Mouse (Mus musculus) hindbrain, embryonic 16.5 days (tissue): ENCODE measurements around the gene Hcar1. TPM values are rescaled to one million over a fixed set of nuclear protein-coding genes. Genes with fewer than 3 reads are reported as not detected.

Experiments used
- ATAC-seq: fragments of 200-750 bp; cut with Nextera tagmentation; 2 replicates; pipeline ENCODE4 v1.8.0; 2017; ENCODE audit warnings: moderate TSS enrichment, moderate library complexity
- H3K27ac ChIP-seq: fragments of 300-500 bp; sonication (generic); 2 replicates; pipeline ENCODE4 v1.5.1; 2014; ENCODE audit warnings: low read depth, mild to moderate bottlenecking, control low read depth, low read length, moderate library complexity
- H3K27me3 ChIP-seq: fragments of 300-500 bp; sonication (generic); replicated peaks from 2 replicates; pipeline ENCODE4 v1.6.1; 2014; ENCODE audit warnings: low read length; ENCODE audit not compliant: control insufficient read depth, insufficient read depth
- H3K36me3 ChIP-seq: fragments of 300-500 bp; sonication (generic); 2 replicates; pipeline ENCODE4 v1.6.1; 2014; ENCODE audit warnings: mild to moderate bottlenecking, low read length, moderate library complexity, mixed read lengths; ENCODE audit not compliant: control insufficient read depth, insufficient read depth
- H3K4me1 ChIP-seq: fragments of 300-500 bp; sonication (generic); 2 replicates; pipeline ENCODE4 v1.6.1; 2014; ENCODE audit warnings: low read depth, low read length; ENCODE audit not compliant: control insufficient read depth, insufficient read depth
- H3K4me2 ChIP-seq: fragments of 300-500 bp; sonication (generic); 2 replicates; pipeline ENCODE4 v1.6.1; 2014; ENCODE audit warnings: mild to moderate bottlenecking, low read length, control low read depth, moderate library complexity
- H3K4me3 ChIP-seq: fragments of 300-500 bp; sonication (generic); 2 replicates; pipeline ENCODE4 v1.5.1; 2014; ENCODE audit warnings: mild to moderate bottlenecking, low read length, control low read depth, moderate library complexity
- H3K9ac ChIP-seq: fragments of 300-500 bp; sonication (generic); 2 replicates; pipeline ENCODE4 v1.6.1; 2014; ENCODE audit warnings: low read depth, mild to moderate bottlenecking, control low read depth, low read length, moderate library complexity
- H3K9me3 ChIP-seq: fragments of 300-500 bp; sonication (generic); 2 replicates; pipeline ENCODE4 v1.6.1; 2014; ENCODE audit warnings: mild to moderate bottlenecking, low read length, moderate library complexity; ENCODE audit not compliant: control insufficient read depth
- WGBS: fragments of 180-500 bp; shearing (Covaris S2); extraction: QIAGEN DNeasy Blood & Tissue Kit; methylation state at CpG from one replicate; pipeline ENCODE4 v1.1.7; 2014; 5-methylcytosine and 5-hydroxymethylcytosine counted together
- polyA plus RNA-seq: library from polyadenylated mRNA; unstranded; fragments of >200 nt; fragmentation: Nextera tagmentation; extraction: Ambion mirVana; gene quantifications from 2 replicates; pipeline ENCODE4 v1.2.1, GENCODE M21; 2015

Gene Hcar1
- polyA plus RNA-seq, 1 experiment from 2014 or later: 0.91 TPM

DNA sequence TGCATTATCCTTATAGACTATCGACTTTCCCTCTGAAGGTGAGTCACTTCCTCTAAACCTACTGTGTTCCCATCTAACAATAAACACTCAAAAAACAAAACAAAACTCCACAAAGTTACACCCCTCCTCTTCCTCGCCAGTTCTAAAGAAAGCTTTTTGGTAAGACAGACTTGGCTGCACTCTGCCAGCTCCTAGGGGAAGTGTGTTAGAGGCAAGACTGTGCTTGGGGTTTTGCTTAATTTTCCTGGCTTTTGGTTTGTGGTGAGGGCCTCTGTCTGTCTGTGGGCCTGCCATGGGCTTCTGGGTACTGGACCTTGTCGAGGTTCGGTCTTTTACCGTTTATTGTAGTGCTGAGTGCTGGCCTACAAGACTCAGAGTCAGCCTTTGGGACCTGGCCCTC is 5.6 kb downstream of the Hcar1 start:
- no peaks in the 10 kb centered on the region for H3K9me3 ChIP-seq
- no peaks in the 10 kb centered on the region for H3K36me3 ChIP-seq
- no peak for ATAC-seq
- no peak overlapping the region for H3K27ac ChIP-seq
- H3K9ac ChIP-seq: no peak overlapping the region
- 90% methylated on average over 5 of the region's 5 CpGs for WGBS
- H3K4me3 ChIP-seq: no peak overlapping the region
- H3K27me3 ChIP-seq: no peaks in the 10 kb centered on the region
- H3K4me1 ChIP-seq: no peaks in the 10 kb centered on the region
- H3K4me2 ChIP-seq: no peak overlapping the region

DNA sequence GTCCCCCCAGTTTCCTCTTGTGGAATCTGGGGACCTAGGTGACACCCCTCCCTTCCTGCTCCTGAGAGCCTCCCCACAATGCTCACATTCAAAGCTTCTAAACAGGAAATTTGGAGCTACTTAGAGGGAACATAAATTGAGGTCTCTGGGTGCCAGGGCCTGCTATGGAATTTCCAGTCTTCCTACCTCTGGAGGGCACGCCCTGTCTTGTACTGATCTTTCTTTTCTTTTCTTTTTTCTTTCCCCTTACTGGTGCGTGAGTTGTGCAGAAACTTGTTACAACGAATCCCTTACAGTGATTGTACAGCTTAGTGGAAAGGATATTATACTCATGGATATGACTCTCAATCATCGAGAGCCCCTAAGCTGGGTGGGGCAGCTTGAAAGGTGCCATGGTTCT is 10.2 kb downstream of the Hcar1 start:
- no peaks in the 10 kb centered on the region for H3K27me3 ChIP-seq
- H3K9ac ChIP-seq: no peak overlapping the region
- 87% methylated on average over 4 of the region's 4 CpGs for WGBS
- no peaks in the 10 kb centered on the region for H3K4me1 ChIP-seq
- no peak overlapping the region for H3K4me2 ChIP-seq
- H3K36me3 ChIP-seq: no peaks in the 10 kb centered on the region
- no peak for ATAC-seq
- no peaks in the 10 kb centered on the region for H3K9me3 ChIP-seq
- H3K4me3 ChIP-seq: no peak overlapping the region
- no peak overlapping the region for H3K27ac ChIP-seq

DNA sequence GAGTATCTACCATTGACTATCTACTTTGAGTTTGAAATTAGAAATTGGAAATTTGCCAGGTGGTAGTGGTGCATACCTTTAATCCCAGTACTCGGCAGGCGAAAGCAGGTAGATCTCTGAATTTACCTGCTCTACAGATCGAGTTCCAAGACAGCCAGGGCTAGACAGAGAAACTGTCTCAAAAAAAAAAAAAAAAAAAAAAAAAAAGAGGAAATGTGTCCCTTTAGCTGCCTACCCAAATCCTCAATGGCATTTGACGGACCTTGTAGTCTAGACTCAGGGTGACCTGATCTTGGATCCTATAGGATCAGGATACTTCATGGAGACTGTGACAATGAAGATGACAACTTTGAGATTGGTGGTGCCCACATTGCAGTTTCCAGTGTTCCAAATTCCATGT is 13.4 kb downstream of the Hcar1 start:
- no peaks in the 10 kb centered on the region for H3K36me3 ChIP-seq
- H3K9me3 ChIP-seq: no peaks in the 10 kb centered on the region
- no peaks in the 10 kb centered on the region for H3K27me3 ChIP-seq
- H3K4me1 ChIP-seq: no peaks in the 10 kb centered on the region
- H3K27ac ChIP-seq: no peak overlapping the region
- ATAC-seq: no peak
- WGBS: 96% methylated on average over 4 of the region's 4 CpGs
- no peak overlapping the region for H3K4me3 ChIP-seq
- H3K9ac ChIP-seq: no peak overlapping the region
- no peak overlapping the region for H3K4me2 ChIP-seq

DNA sequence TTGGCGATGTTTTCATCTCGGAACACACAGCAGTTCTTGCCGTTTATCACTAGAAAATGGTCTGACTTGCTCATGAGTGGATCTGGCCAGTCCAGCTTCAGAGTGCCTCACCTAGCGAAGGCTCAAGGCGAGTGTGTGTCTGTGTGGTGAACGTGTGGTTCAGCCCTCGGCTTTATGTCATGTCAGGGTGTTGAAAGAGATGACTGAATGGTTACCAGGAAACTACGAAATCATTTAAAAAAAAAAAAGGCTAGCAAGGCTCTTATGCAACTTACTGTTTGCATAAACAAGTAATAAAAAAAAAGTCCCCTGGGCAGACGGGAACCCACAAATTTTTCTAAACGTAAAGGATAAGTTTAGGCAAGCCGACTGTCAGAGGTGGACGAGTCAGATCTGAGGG is 14.5 kb downstream of the Hcar1 start, which contains the start of gene Hcar2:
Hcar2 (minus strand) TSS at position 135 of the 400 bp plus-strand sequence.
- H3K4me3 ChIP-seq: no peak within 1 kb of the TSS
- no peak within 1 kb of the TSS for H3K4me2 ChIP-seq
- no peaks in the 10 kb centered on the region for H3K4me1 ChIP-seq
- WGBS: 78% methylated on average over 12 of the region's 12 CpGs
- H3K27me3 ChIP-seq: no peaks in the 10 kb centered on the region
- H3K9ac ChIP-seq: no peak within 1 kb of the TSS
- H3K36me3 ChIP-seq: no peaks in the 10 kb centered on the region
- H3K9me3 ChIP-seq: no peaks in the 10 kb centered on the region
- no peak for ATAC-seq
- H3K27ac ChIP-seq: no peak within 1 kb of the TSS

DNA sequence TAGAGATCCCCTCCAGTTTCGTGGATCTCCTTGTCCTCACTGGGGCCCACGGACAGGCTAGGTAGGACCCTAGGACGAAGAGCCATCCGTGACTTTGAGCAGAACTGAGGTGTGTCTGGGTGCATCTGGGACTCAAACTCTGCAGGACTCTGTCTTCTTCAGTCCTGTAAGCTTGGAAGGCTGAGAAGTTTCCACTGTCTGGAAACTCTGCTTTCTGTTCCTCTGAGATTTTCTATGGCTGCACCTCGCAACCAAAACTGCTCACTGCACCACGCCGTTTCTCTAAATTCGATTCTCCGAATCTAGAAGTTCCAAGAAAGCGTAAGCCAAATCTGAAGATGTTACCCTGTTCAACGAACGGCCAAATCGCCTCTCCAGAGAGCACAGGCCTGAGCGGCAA is 15.9 kb downstream of the Hcar1 start:
- no peaks in the 10 kb centered on the region for H3K27me3 ChIP-seq
- H3K4me1 ChIP-seq: no peaks in the 10 kb centered on the region
- 92% methylated on average over 14 of the region's 14 CpGs for WGBS
- H3K27ac ChIP-seq: no peak overlapping the region
- no peak overlapping the region for H3K4me2 ChIP-seq
- H3K9me3 ChIP-seq: no peaks in the 10 kb centered on the region
- no peak overlapping the region for H3K4me3 ChIP-seq
- no peak for ATAC-seq
- no peak overlapping the region for H3K9ac ChIP-seq
- no peaks in the 10 kb centered on the region for H3K36me3 ChIP-seq

DNA sequence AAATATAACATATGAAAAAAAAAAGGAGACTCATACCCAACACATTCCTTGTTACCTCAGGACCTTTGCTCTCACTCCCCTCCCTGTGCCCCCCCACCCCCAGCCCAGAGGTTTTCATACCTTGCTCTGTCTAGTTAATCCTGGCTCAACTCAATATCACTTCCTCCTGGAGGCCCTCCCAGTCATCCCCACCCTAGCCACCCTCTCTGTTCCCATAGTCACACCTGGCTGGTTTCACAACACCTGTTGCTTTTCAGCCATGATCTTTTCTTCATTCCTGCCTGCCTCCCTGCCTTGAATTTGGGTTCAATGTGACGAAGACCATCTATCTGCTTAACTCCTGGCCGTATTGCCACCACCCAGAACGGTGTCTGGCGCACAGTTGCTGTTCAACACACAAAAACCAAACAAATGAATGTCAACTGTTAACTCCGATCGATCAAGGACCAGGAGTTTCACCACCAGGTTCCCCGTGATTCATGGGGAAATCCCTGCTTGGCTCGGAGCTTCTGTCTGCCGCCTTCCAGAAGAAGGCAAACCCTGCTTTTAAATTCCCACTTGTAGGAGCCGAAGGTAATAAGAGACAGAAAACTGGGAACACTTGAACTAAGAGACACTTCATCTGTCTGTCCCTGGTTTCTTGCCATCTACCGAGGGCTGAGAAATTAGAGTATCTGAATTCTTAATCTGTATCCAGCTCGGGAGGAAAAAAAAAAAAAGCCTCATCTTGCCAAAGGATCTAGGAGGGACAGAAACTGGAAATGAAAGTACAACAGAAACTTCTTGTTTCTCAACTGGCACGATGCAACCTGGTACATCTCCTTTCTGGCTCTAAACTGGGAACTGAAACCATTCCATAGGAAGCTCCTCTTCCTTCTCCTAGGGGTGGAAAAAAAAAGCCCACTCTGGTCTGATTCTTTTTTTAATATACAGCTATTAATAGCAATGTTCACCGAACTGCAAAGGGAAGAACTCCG is 17.2 kb downstream of the Hcar1 start:
- Histone ChIP-seq H3K9me3 (no peaks in the 10 kb centered on the region), H3K9ac (no peak overlapping the region), H3K4me3 (no peak overlapping the region), H3K4me1 (no peaks in the 10 kb centered on the region), H3K27ac (no peak overlapping the region), H3K4me2 (no peak overlapping the region), H3K27me3 (no peaks in the 10 kb centered on the region), H3K36me3 (no peaks in the 10 kb centered on the region)
- no peak for ATAC-seq
- WGBS: 83% methylated on average over 15 of the region's 15 CpGs

DNA sequence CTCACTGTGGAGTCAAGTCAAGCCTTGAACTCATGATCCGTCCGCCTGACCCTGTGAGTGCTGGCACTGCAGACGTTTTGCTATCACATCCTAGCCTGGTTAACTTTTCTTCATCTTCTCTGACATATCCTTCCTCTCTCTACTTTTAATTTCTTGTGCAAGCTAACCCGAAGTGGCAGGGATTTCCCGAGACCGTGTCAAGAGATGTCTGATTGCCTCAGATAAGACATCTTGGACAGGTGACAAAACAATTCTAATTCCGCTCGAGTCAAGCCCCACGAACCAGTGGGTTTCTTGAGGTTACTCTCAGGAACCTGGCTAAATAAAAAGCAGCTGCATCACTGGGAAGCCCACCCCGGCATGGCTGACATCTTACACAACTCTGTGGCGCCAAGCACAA is 21.0 kb downstream of the Hcar1 start:
- no peaks in the 10 kb centered on the region for H3K4me1 ChIP-seq
- no peak overlapping the region for H3K27ac ChIP-seq
- 86% methylated on average over 11 of the region's 11 CpGs for WGBS
- H3K9me3 ChIP-seq: no peaks in the 10 kb centered on the region
- no peaks in the 10 kb centered on the region for H3K36me3 ChIP-seq
- H3K27me3 ChIP-seq: no peaks in the 10 kb centered on the region
- H3K9ac ChIP-seq: no peak overlapping the region
- no peak overlapping the region for H3K4me3 ChIP-seq
- no peak for ATAC-seq
- H3K4me2 ChIP-seq: no peak overlapping the region

DNA sequence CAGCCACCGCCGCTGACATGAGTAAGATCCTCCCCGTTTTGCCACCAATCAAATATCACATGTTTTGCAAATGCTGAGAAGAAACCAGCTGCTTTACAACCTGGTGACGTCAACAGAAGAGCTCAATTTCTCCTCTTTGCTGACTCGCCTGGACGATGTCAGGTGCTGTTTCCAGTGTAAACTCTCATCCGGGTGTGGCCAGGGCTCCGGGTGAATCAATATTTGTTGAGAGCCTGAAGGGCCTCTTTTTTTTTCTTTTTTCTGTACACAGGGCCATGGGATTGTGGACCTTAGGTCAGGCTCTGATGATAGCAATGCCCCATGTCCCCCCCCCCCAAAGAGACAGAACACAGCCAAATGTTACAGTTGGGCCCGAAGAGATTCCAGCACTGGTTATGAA is 25.3 kb downstream of the Hcar1 start:
- no peaks in the 10 kb centered on the region for H3K9me3 ChIP-seq
- H3K4me2 ChIP-seq: no peak overlapping the region
- no peaks in the 10 kb centered on the region for H3K4me1 ChIP-seq
- 89% methylated on average over 9 of the region's 9 CpGs for WGBS
- no peaks in the 10 kb centered on the region for H3K27me3 ChIP-seq
- no peak for ATAC-seq
- H3K4me3 ChIP-seq: no peak overlapping the region
- no peaks in the 10 kb centered on the region for H3K36me3 ChIP-seq
- H3K27ac ChIP-seq: no peak overlapping the region
- H3K9ac ChIP-seq: no peak overlapping the region

DNA sequence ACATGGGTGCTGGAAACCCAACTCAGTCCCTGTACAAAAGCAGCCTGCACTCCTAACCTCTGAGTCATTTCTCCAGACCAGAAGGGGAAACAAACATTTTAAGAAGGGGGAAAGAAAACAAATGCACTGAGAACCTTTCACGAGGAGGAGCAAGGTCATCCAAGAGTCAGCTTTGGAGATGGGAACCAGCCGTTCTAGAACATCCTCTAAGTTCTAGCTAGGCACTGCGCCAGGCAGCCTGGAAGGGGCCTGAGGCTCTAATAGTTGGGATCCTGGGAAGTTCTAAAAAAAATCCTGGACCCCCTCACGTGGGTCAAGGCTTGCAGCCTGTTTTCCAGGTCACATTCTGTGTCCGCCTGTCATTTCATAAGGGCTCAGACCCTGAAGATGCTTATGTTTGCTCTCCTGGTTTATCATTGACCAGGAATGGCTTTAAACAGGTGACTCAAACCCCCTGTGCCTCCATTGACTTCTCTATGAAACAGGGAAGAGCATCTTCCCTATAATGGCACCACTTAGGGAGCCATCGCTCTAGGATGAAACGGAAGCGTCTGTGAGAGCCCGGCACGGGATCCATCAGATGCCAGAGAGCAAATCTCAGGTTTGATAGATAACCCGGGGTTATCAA is 25.8 kb downstream of the Hcar1 start:
- no peak overlapping the region for H3K27ac ChIP-seq
- no peak overlapping the region for H3K4me3 ChIP-seq
- H3K9me3 ChIP-seq: no peaks in the 10 kb centered on the region
- H3K27me3 ChIP-seq: no peaks in the 10 kb centered on the region
- ATAC-seq: no peak
- no peaks in the 10 kb centered on the region for H3K4me1 ChIP-seq
- 90% methylated on average over 11 of the region's 11 CpGs for WGBS
- no peak overlapping the region for H3K4me2 ChIP-seq
- no peak overlapping the region for H3K9ac ChIP-seq
- H3K36me3 ChIP-seq: no peaks in the 10 kb centered on the region
